Comparison of ENCODE assay signal across 22 mouse cellular contexts in genomic region chr3:123018792-123019191, GRCm38 (mm10). TPM values are rescaled to one million over a fixed set of nuclear protein-coding genes. Genes with fewer than 3 reads are reported as not detected.
"Had no signal": no experiment of that assay in that cellular context is flagged by ENCODE, and none has a peak within 500 bp of the region (broad histone marks: within the 10 kb centered on the region; RNA-seq: fewer than 3 reads in every experiment).

No protein-coding gene starts in this region.

- H3K27ac ChIP-seq: limb, embryonic 12.5 days; limb, embryonic 15.5 days; liver, embryonic 14.5 days; lung, embryonic 15.5 days; midbrain, embryonic 10.5 days; midbrain, embryonic 13.5 days had no signal

- H3K27me3 ChIP-seq: limb, embryonic 12.5 days; limb, embryonic 15.5 days; lung, embryonic 15.5 days; megakaryocyte, embryonic 14.5 days; midbrain, embryonic 13.5 days had no signal

- H3K4me2 ChIP-seq: limb, embryonic 12.5 days; limb, embryonic 15.5 days; liver, embryonic 11.5 days; lung, embryonic 15.5 days; midbrain, embryonic 13.5 days had no signal

- H3K4me1 ChIP-seq: limb, embryonic 12.5 days; limb, embryonic 15.5 days; lung, embryonic 15.5 days; midbrain, embryonic 10.5 days; midbrain, embryonic 13.5 days had no signal

- H3K9ac ChIP-seq: limb, embryonic 12.5 days; limb, embryonic 15.5 days; liver, embryonic 14.5 days; liver, postnatal 0 days; lung, embryonic 15.5 days; midbrain, embryonic 13.5 days had no signal

- DNase-seq: kidney, postnatal 14 days; kidney, postnatal 4 days; layer of hippocampus, adult 9-11 months; left cerebral cortex, postnatal 4 days; liver, postnatal 0 days; lung, postnatal 10 days; lung, postnatal 36 days; thymus, adult 18-20 months; thymus, postnatal 36 days had no signal

- ATAC-seq: liver, postnatal 0 days; midbrain, embryonic 13.5 days; midbrain, embryonic 16.5 days had no signal

- H3K36me3 ChIP-seq: limb, embryonic 12.5 days; limb, embryonic 15.5 days; lung, embryonic 15.5 days; midbrain, embryonic 10.5 days; midbrain, embryonic 13.5 days had no signal

- H3K9me3 ChIP-seq: limb, embryonic 12.5 days; limb, embryonic 15.5 days; lung, embryonic 15.5 days; megakaryocyte, embryonic 14.5 days; midbrain, embryonic 10.5 days; midbrain, embryonic 13.5 days had no signal

- H3K4me3 ChIP-seq: limb, embryonic 12.5 days; limb, embryonic 15.5 days; lung, embryonic 15.5 days; megakaryocyte, embryonic 14.5 days; midbrain, embryonic 10.5 days; midbrain, embryonic 13.5 days had no signal

RNA-seq across cellular contexts. Expression of gene Myoz2, which starts 16.0 kb away (rescaled TPM):
- total RNA-seq: left cerebral cortex, postnatal 14 days; left cerebral cortex, postnatal 4 days; monocyte, adult 5-6 weeks had no signal
- polyA plus RNA-seq: liver, embryonic 14.5 days; midbrain, embryonic 10.5 days; midbrain, embryonic 13.5 days; midbrain, embryonic 16.5 days; small intestine, adult 2 months; spleen, adult 2 months had no signal
